Mouse (Mus musculus) testis, adult 2 months (tissue): ENCODE measurements around the gene Syna. TPM values are rescaled to one million over a fixed set of nuclear protein-coding genes. Genes with fewer than 3 reads are reported as not detected.
A peak's percentile ranks its signal among the peaks of the same experiment; 100 is the strongest.

Source experiments
- H3K27ac ChIP-seq: fragments of 200-500 bp; 2 replicates; pipeline ENCODE4 v1.5.1; 2012; ENCODE audit warnings: low read depth, low read length; ENCODE audit not compliant: control insufficient read depth, insufficient read depth
- H3K27me3 ChIP-seq: fragments of 200-500 bp; 2 replicates; pipeline ENCODE4 v1.6.1; 2012; ENCODE audit warnings: mild to moderate bottlenecking, low read length, moderate library complexity; ENCODE audit not compliant: control insufficient read depth, insufficient read depth
- H3K36me3 ChIP-seq: fragments of 200-500 bp; 2 replicates; pipeline ENCODE4 v1.6.1; 2012; ENCODE audit warnings: mild to moderate bottlenecking, low read length; ENCODE audit not compliant: control insufficient read depth, insufficient read depth
- H3K4me1 ChIP-seq: fragments of 200-500 bp; 2 replicates; pipeline ENCODE4 v1.6.1; 2012; ENCODE audit warnings: low read length; ENCODE audit not compliant: control insufficient read depth, insufficient read depth
- H3K4me3 ChIP-seq: fragments of 200-500 bp; 2 replicates; pipeline ENCODE4 v1.5.1; 2012; ENCODE audit warnings: low read depth, mild to moderate bottlenecking, low read length, moderate library complexity, mixed read lengths; ENCODE audit not compliant: control insufficient read depth
- CTCF ChIP-seq: fragments of 200-500 bp; IDR thresholded peaks from 2 replicates; pipeline ENCODE4 v1.5.1; 2012; ENCODE audit warnings: low read depth, mild to moderate bottlenecking, inconsistent platforms, low read length, moderate library complexity; ENCODE audit not compliant: control insufficient read depth, insufficient read depth, insufficient replicate concordance
- POLR2A ChIP-seq: fragments of 200-500 bp; IDR thresholded peaks from 2 replicates; pipeline ENCODE4 v1.6.1; 2012; ENCODE audit warnings: low read depth, mild to moderate bottlenecking, inconsistent platforms, low read length, moderate library complexity; ENCODE audit not compliant: control insufficient read depth
- polyA plus RNA-seq: library from polyadenylated mRNA; depleted of rRNA; stranded (reverse); fragments of >200 nt; gene quantifications from 2 replicates; pipeline ENCODE4 v1.2.3, GENCODE M21; 2012

The Syna gene
- polyA plus RNA-seq, 1 experiment = 0.27 TPM

GRCm38 (mm10) chr5:134565696-134566095 lies 5.7 kb upstream of the Syna start:
- H3K36me3 ChIP-seq = no peaks in the 10 kb centered on the region
- H3K4me1 ChIP-seq = peaks cover 2% of the 10 kb centered on the region
- TF ChIP-seq CTCF = no peak
- TF ChIP-seq POLR2A = no peak
- no peaks in the 10 kb centered on the region for H3K27me3 ChIP-seq
- H3K27ac ChIP-seq = no peak overlapping the region
- H3K4me3 ChIP-seq = no peak overlapping the region

DNA sequence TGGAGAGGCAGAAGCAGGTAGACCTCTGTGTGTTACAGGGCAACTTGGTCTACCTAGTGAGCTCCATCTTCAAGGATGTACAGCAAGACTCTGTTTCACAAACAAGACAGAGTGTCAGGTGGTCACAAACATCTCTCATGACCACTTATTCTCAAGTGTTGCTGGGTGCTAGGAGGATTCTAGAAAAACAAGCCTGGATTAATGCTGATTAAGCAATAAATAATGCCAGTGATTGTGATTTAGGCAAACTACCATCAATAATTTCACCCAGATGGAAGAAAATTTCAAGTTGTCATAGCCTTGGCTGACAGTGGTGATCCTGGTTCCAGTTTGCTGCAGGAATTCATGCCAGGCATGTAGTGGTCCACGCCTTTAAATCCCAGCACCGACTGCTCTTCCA lies 4.3 kb upstream of the Syna start:
- H3K36me3 ChIP-seq = no peaks in the 10 kb centered on the region
- H3K4me3 ChIP-seq = no peak overlapping the region
- no peaks in the 10 kb centered on the region for H3K27me3 ChIP-seq
- peaks cover 10% of the 10 kb centered on the region for H3K4me1 ChIP-seq
- TF ChIP-seq CTCF (no peak), POLR2A (no peak)
- H3K27ac ChIP-seq = no peak overlapping the region

- no peaks in the 10 kb centered on the region for H3K36me3 ChIP-seq
- H3K27ac ChIP-seq = no peak overlapping the region
- TF ChIP-seq CTCF (no peak), POLR2A (no peak)
- H3K4me1 ChIP-seq = peaks cover 25% of the 10 kb centered on the region
- H3K4me3 ChIP-seq = peak overlapping the region; percentile 72
- no peaks in the 10 kb centered on the region for H3K27me3 ChIP-seq
Observed at GRCm38 (mm10) chr5:134560450-134561171, 640 bp upstream of the Syna start.

GRCm38 (mm10) chr5:134555463-134556164 lies 4.4 kb downstream of the Syna start:
- TF ChIP-seq CTCF = no peak
- peak; percentile 15; the same call in 1 of the 2 replicates for TF ChIP-seq POLR2A
- Histone ChIP-seq H3K27ac (no peak overlapping the region), H3K36me3 (no peaks in the 10 kb centered on the region), H3K4me1 (peaks cover 42% of the 10 kb centered on the region), H3K27me3 (0 out of 2 replicates have a peak, but pooled peaks cover 3% of the 10 kb centered on the region), H3K4me3 (peak overlapping the region; percentile 80)

GRCm38 (mm10) chr5:134553951-134554546 lies 5.9 kb downstream of the Syna start:
- H3K27ac ChIP-seq = no peak overlapping the region
- H3K4me3 ChIP-seq = no peak overlapping the region
- TF ChIP-seq POLR2A = no peak
- no peak for TF ChIP-seq CTCF
- H3K36me3 ChIP-seq = no peaks in the 10 kb centered on the region
- H3K27me3 ChIP-seq = 0 out of 2 replicates have a peak, but pooled peaks cover 3% of the 10 kb centered on the region
- peaks cover 35% of the 10 kb centered on the region for H3K4me1 ChIP-seq

DNA sequence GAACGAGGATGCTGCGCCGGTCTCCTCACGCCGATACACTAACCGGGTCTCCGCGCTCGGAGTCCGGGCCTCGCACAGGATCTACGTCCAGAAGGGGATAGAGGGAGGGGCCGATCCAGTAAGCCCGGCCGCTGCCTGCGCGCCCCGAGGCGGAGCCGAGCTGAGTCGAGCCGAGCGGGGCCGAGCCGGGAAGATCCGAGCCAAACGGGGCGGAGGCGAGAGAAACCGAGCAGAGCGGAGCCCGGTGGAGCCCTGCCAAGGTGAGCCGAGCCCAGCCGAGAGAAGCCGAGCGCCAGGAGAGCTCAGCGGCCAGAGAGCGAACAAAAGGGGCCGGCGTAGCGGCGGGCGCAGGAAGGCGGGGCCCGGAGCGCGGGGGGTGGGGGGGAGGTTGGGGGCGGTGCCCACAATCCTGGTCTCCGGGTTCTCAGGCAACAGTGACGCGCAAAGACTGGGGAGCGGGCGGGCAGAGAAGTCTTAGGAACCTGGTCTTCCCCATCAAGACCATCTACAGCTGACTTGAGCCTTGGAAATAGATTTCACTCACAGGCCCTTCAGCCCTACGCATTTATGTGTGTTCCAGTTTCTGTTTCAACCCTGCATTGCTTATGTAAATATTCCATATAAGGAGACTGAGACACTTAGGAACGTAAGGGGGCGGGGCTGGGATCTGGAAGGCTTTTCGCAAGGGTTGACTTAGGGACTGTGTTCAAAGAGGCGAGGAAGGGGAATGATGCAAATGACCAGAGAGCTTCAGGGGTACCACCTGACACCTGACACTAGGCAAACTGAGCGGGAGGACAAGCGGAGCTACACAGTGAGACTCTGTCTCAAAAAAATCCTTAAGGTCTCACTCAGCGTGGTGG lies 7.6 kb downstream of the Syna start, which contains the start of gene Clip2:
Gene Clip2, minus strand, starts transcription at position 325 of the 863 bp plus-strand sequence.
- Histone ChIP-seq H3K27me3 (0 out of 2 replicates have a peak, but pooled peaks cover 3% of the 10 kb centered on the region), H3K36me3 (no peaks in the 10 kb centered on the region), H3K4me1 (peaks cover 24% of the 10 kb centered on the region), H3K27ac (no peak within 1 kb of the TSS), H3K4me3 (peak within 1 kb of the TSS; percentile 85)
- TF ChIP-seq CTCF (no peak), POLR2A (peak; percentile 36; the same call in 1 of the 2 replicates)
